Mouse (Mus musculus): Measurements from ENCODE around the gene Defb41. TPM values are rescaled to one million over a fixed set of nuclear protein-coding genes. Genes with fewer than 3 reads are reported as not detected.

Gene Defb41
- polyA plus RNA-seq, 1 experiment from 2014 or later, result not detected

Other genes starting within 250 kb of the Defb41 start
- gene Crisp4, start 119.2 kb downstream of the Defb41 start, polyA plus RNA-seq (2015; fragmentation: Nextera tagmentation; extraction: Ambion mirVana), result not detected in 2 replicates
- not detected in 2 replicates for gene Defb18, start 27.7 kb downstream of the Defb41 start, polyA plus RNA-seq (2015; fragmentation: Nextera tagmentation; extraction: Ambion mirVana)

All from hindbrain, embryonic 15.5 days (tissue).